Mouse (Mus musculus) heart, embryonic 10.5 days (tissue): ENCODE data around the gene Rtl1. TPM values are rescaled to one million over a fixed set of nuclear protein-coding genes. Genes with fewer than 3 reads are reported as not detected.

ENCODE experiments used
- DNase-seq: peaks from one replicate; pipeline ENCODE4 v3.0.0-alpha.2; 2017; ENCODE audit warnings: low spot score
- H3K27ac ChIP-seq: fragments of 300-500 bp; sonication (generic); 2 replicates; pipeline ENCODE4 v1.5.1; 2016; ENCODE audit warnings: mild to moderate bottlenecking
- H3K27me3 ChIP-seq: fragments of 300-500 bp; sonication (generic); 2 replicates; pipeline ENCODE4 v1.6.1; 2016; ENCODE audit warnings: mild to moderate bottlenecking; ENCODE audit not compliant: poor library complexity, insufficient read depth, severe bottlenecking
- H3K36me3 ChIP-seq: fragments of 300-500 bp; sonication (generic); 2 replicates; pipeline ENCODE4 v1.6.1; 2016; ENCODE audit warnings: mild to moderate bottlenecking, moderate library complexity
- H3K4me1 ChIP-seq: fragments of 300-500 bp; sonication (generic); 2 replicates; pipeline ENCODE4 v1.6.1; 2016; ENCODE audit warnings: mild to moderate bottlenecking
- H3K4me3 ChIP-seq: fragments of 300-500 bp; sonication (generic); 2 replicates; pipeline ENCODE4 v1.5.1; 2016; ENCODE audit warnings: mild to moderate bottlenecking, moderate library complexity
- H3K9me3 ChIP-seq: fragments of 300-500 bp; sonication (generic); 2 replicates; pipeline ENCODE4 v1.6.1; 2016; ENCODE audit warnings: mild to moderate bottlenecking, moderate library complexity
- WGBS: fragments of 180-500 bp; shearing (Covaris S2); methylation state at CpG from one replicate; pipeline ENCODE4 v1.1.7; 2016; 5-methylcytosine and 5-hydroxymethylcytosine counted together
- microRNA counts: library from miRNA; unstranded; fragments of <30 nt; microRNA quantifications from one replicate; lab custom pipeline; 2017
- microRNA-seq: library from miRNA; unstranded; fragments of <30 nt; microRNA quantifications from one replicate; pipeline ENCODE4, GENCODE M21; 2017
- polyA plus RNA-seq: library from polyadenylated mRNA; unstranded; fragments of >200 nt; fragmentation: Nextera tagmentation; extraction: Ambion mirVana; gene quantifications from 2 replicates; pipeline ENCODE4 v1.2.1, GENCODE M21; 2016

The Rtl1 gene
- polyA plus RNA-seq, 1 experiment from 2014 or later, result 0.94 TPM

GRCm38 (mm10) chr12:109540739-109541539 is 59.2 kb downstream of the Rtl1 start:
- Histone ChIP-seq H3K27ac (peak overlapping the region; percentile 76), H3K36me3 (peaks cover 24% of the 10 kb centered on the region), H3K27me3 (no peaks in the 10 kb centered on the region), H3K4me1 (peaks cover under 1% of the 10 kb centered on the region; the same call in 1 of the 2 replicates), H3K9me3 (peaks cover 42% of the 10 kb centered on the region), H3K4me3 (peak overlapping the region; percentile 63)
- DNase-seq, result no peak
- 40% methylated on average over 30 of the region's 30 CpGs for WGBS

DNA sequence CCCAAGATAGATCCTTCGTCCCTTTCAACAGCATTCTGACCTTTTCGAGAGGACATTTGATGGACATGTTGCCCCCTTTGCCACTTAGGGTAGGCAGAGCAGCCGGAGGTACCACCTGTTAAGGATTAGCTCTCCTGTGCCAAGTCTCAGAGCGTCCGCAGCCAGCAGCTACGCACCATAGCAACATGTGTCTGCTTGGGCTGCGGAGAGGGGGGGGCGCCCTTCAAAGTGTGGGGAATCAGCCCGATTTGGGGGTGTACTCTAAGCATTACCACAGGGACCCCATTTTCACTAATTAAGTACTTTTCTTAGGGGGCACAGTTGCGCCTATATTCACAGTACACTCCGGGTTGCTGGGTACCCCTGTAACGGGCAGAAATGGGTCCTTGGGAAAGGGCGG is 60.2 kb downstream of the Rtl1 start:
- H3K36me3 ChIP-seq, result peaks cover 20% of the 10 kb centered on the region
- no peaks in the 10 kb centered on the region for H3K27me3 ChIP-seq
- H3K4me1 ChIP-seq, result peaks cover 6% of the 10 kb centered on the region; the same call in 1 of the 2 replicates
- no peak for DNase-seq
- 0 out of 2 replicates have a peak overlapping the region, but pooled peaks have one; percentile 24 for H3K27ac ChIP-seq
- peaks cover 42% of the 10 kb centered on the region for H3K9me3 ChIP-seq
- H3K4me3 ChIP-seq, result peak overlapping the region; percentile 63
- 46% methylated on average over 13 of the region's 13 CpGs for WGBS

MicroRNAs encoded within 50 kb of the gene (microRNA counts, 519-probe panel; counts per million panel counts)
- microRNA mmu-miR-1188 (lab: Ali Mortazavi, UCI), result not detected
- 6,725 counts per million, percentile 71 among the panel's probes with 10 or more counts for microRNA mmu-miR-127 (lab: Ali Mortazavi, UCI)
- microRNA mmu-miR-136 (lab: Ali Mortazavi, UCI), result 7,409 counts per million, percentile 82 among the panel's probes with 10 or more counts
- not detected for microRNA mmu-miR-1906 (lab: Ali Mortazavi, UCI)
- microRNA mmu-miR-337-3p (lab: Ali Mortazavi, UCI), result not detected
- not detected for microRNA mmu-miR-337-5p (lab: Ali Mortazavi, UCI)
- not detected for microRNA mmu-miR-341 (lab: Ali Mortazavi, UCI)
- not detected for microRNA mmu-miR-370 (lab: Ali Mortazavi, UCI)
- 7,014 counts per million, percentile 77 among the panel's probes with 10 or more counts for microRNA mmu-miR-431 (lab: Ali Mortazavi, UCI)
- microRNA mmu-miR-432 (lab: Ali Mortazavi, UCI), result not detected
- microRNA mmu-miR-433 (lab: Ali Mortazavi, UCI), result 7,364 counts per million, percentile 81 among the panel's probes with 10 or more counts
- microRNA mmu-miR-434-3p (lab: Ali Mortazavi, UCI), result 6,831 counts per million, percentile 72 among the panel's probes with 10 or more counts
- 4,975 counts per million, percentile 37 among the panel's probes with 10 or more counts for microRNA mmu-miR-434-5p (lab: Ali Mortazavi, UCI)
- microRNA mmu-miR-493 (lab: Ali Mortazavi, UCI), result not detected
- not detected for microRNA mmu-miR-540-3p (lab: Ali Mortazavi, UCI)
- microRNA mmu-miR-540-5p (lab: Ali Mortazavi, UCI), result not detected
- microRNA mmu-miR-665 (lab: Ali Mortazavi, UCI), result not detected
- not detected for microRNA mmu-miR-673-3p (lab: Ali Mortazavi, UCI)
- microRNA mmu-miR-673-5p (lab: Ali Mortazavi, UCI), result not detected
- not detected for microRNA mmu-miR-770-3p (lab: Ali Mortazavi, UCI)
- not detected for microRNA mmu-miR-770-5p (lab: Ali Mortazavi, UCI)

Small RNA genes within 50 kb of the gene (microRNA-seq; reads per million reads assigned to microRNA genes)
- gene Gm23912 (not detected), gene Mir1188 (29.8 reads per million, percentile 38 among the genes with 10 or more reads in this experiment), gene Mir127 (6,066 reads per million, percentile 91 among the genes with 10 or more reads in this experiment), gene Mir136 (not detected), gene Mir1906-1 (not detected), gene Mir3070a (5.3 reads per million, percentile 16 among the genes with 10 or more reads in this experiment), gene Mir3070b (not detected), gene Mir3071 (not detected), gene Mir337 (not detected), gene Mir341 (945 reads per million, percentile 77 among the genes with 10 or more reads in this experiment), gene Mir3544 (not detected), gene Mir370 (609 reads per million, percentile 74 among the genes with 10 or more reads in this experiment), gene Mir431 (8,450 reads per million, percentile 94 among the genes with 10 or more reads in this experiment), gene Mir432 (not detected), gene Mir433 (1,217 reads per million, percentile 81 among the genes with 10 or more reads in this experiment), gene Mir434 (1,000 reads per million, percentile 78 among the genes with 10 or more reads in this experiment), gene Mir493 (322 reads per million, percentile 65 among the genes with 10 or more reads in this experiment), gene Mir540 (837 reads per million, percentile 76 among the genes with 10 or more reads in this experiment), gene Mir665 (624 reads per million, percentile 74 among the genes with 10 or more reads in this experiment), gene Mir673 (154 reads per million, percentile 56 among the genes with 10 or more reads in this experiment), gene Mir770 (253 reads per million, percentile 62 among the genes with 10 or more reads in this experiment)

Other genes with a start within 250 kb of the Rtl1 start
- 56.8 and 345 TPM in 2 replicates for gene Dlk1, start 147.5 kb downstream of the Rtl1 start, polyA plus RNA-seq